Mouse (Mus musculus) layer of hippocampus, postnatal 25 days (tissue): ENCODE measurements around the gene Ric8b. TPM values are rescaled to one million over a fixed set of nuclear protein-coding genes. Genes with fewer than 3 reads are reported as not detected.

ENCODE experiments used
- DNase-seq, 2 experiments: peaks; one replicate each; pipeline ENCODE4 v3.0.0; 2022; ENCODE audit warnings: mixed read lengths in 2 of 2, low spot score in 1 of 2; ENCODE audit errors: extremely low spot score in 1 of 2
- total RNA-seq, 2 experiments: library from RNA; stranded (reverse); gene quantifications; 2 replicates each; pipeline ENCODE4 v1.2.3; 2021

Gene Ric8b
- total RNA-seq, 2 experiments from 2014 or later = 35.4 to 41.0 TPM

DNA sequence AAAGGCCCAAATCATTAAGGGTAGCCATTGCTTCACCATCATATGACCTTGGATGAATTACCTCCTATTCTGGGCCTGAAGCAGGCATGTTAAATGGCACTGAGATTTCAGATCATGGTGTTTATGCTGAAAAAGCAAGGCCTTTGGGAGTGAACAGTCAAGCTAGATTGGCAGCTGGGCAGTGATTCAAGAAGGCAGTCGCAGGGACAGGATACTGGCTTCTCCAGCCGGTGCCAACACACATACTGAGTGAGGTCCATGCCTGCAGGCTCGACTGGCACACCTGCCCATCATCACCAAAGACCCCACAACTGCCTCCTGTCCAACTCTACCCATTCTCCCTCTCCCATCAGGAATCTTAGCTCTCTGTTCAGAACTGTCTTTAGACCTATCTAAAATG, 8.9 kb upstream of the Ric8b start:
- DNase-seq = no peak

DNA sequence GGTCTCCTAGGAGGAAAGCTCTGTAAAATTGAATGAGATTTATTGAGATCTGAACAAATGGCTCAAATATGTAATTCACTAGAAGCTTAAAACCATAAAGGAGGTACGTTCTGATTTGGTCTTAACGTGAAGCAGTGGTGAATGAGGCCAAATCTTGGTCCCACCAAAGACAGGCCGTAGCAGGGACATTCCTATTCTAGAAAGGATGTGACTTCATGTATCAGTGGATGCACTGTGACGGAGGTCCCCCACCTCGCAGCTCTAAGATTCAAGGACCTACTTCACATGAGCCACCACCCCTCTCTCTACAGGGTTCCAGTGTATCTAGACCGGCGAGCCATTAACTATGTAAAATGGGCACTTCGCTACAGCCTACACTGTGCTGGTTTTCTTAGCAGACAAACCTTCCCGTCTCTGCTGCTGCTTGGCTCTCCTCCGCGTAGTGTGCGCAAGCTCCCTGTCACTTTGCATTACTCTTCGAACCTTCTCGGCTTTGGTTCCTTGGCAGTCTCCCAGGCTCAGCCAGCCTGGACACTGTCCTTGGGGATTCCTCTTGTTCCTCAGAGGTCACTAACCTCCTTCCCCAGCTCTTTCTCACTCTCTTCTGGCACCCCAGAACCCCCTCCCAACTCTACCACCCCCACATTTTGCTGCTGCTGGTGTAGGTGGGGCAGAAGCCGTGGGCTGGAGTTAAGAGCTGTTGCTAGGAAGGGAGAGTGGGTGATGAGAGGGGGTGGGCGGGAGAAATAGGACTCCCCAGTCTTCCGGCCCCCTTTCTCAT, 8.2 kb upstream of the Ric8b start:
- DNase-seq = peak in 1 of 2 experiments; percentile 11

DNA sequence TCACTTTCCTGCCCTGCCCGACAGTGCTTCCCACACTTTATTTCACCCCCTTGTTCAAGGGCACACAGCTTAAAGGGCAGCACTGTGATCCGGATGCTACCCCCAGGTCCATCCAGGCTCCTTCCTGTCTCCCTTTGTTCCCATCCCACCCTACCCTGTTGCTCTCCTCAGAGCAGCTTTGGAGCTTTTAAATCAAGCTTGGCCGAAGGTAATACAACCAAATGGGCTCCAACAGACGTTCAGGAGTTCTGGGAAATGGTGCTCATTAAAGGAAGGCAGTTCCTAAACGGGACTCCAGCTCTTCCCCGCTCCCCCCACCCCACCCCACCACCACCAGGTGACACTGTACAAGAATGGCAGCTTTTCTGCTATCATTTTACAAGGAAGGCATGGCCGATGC, 7.2 kb upstream of the Ric8b start:
- no peak for DNase-seq

DNA sequence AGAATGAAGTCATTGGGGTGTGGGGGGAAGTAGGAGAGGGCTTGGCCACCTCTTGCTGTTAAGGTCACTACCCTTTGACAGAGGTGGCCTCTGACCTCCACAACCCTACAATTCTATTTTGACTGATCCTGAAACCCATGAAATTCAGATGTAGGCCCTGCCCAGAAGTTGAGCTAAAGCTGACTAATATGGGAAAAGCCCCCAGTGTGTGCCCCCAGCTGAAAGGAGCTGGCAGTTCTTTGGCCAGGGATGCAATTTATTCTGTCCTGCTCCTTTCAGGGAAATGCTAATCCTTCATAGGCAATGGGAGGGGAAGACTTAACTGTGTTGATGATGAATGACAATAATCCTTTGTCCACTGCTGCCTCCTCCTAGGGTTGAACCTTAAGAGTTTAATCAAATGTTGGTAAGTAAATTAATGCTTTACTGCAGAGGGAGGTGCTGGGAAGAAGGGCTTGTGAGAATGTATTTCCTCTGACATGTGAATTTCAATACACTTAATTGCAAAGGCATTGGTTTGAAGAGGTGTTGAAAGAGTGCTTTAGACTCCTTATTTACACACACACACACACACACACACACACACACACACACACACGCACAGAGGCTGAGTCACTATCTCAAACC, 6.5 kb upstream of the Ric8b start:
- DNase-seq = no peak

DNA sequence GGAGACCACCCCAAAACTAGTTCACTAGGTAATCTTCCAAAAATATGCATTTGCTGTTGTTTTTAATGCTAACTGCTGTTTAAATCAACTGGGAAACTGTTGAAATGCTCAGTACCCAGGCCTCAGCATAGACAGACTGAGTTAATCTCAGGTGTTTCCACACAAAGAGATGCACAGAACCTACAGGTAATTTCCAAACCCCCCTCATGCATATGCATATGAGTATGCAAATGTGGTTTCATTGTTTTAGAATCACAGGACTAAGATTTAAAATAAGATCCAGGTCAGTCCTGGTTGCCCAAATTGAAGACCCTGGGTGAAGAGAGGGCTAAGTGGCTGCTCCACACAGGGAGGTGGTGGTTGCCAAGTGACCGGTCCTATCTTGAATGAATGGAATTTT, 4.3 kb upstream of the Ric8b start:
- no peak for DNase-seq

DNA sequence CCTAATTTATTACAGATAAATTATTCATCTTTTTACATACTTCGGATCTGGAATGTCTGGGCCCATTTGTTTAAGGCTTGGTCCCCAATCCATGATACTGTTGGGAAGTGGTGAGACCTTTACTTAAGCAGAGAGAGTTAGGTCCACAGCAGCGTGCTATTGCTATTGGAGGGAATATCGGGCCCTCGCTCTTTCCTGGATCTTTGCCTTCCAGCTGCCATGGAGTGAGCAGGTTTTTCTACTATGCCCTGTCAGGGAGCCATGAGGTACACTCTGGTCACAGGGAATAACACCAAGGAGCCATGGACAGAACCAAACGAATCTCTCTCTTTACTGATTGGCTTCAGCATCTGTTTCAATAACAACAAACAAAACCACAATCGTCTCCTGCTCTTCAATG, 1.9 kb upstream of the Ric8b start:
- DNase-seq = no peak

DNA sequence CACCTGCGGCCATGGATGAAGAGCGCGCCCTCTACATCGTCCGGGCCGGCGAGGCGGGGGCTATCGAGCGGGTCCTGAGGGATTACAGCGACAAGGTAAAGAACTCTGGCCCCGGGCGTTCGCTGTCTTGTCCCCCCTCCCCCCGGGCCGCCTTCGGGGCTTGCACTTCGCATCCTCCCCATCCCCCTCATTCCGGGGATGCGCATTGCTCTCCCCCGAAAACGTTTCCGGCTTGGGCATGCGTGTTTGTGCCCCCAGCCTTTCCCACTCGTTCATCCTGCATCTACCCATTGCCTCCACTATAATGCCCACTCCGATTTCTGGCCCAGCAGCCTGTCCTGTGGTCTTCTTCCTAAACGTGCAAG, 297 bp downstream of the Ric8b start:
- DNase-seq = peak in 1 of 2 experiments; percentile 46

DNA sequence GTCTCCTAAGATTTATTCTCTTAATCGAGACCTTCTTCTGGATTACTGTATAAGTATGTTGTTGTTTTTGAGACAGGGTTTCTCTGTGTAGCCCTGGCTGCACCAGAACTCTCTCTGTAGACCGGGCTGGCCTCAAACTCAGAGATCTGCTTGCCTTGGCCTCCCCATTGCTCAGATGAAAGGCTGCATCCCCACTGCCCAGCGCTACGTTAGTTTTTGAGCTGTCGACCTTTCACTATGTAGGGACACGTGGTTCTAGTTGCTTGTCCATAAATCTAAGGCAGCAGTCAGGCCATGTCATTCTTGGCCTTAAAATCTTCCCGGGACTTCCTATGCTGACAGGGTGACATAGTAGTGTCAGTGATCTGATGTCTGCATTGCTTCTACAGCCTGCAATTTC, 8.9 kb downstream of the Ric8b start:
- no peak for DNase-seq

DNA sequence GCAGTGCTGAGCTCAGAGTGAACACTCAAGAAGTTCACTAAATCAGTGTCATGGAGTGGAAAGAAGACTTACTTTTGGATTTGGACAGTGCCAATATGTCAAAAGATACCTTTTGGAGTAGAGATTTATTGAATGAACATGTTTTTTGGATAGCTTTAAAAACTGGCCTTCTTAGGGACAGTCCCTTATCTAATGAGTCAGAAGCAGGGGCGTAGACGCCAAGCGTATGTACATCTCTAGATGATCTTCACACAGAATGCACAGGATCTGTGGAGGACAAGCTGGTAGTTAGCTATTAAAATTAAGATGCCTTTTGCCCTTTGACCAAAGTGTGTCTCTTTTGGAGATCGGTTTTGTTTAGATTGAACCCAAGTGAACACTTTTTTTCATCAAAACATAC, 9.5 kb downstream of the Ric8b start:
- no peak for DNase-seq

DNA sequence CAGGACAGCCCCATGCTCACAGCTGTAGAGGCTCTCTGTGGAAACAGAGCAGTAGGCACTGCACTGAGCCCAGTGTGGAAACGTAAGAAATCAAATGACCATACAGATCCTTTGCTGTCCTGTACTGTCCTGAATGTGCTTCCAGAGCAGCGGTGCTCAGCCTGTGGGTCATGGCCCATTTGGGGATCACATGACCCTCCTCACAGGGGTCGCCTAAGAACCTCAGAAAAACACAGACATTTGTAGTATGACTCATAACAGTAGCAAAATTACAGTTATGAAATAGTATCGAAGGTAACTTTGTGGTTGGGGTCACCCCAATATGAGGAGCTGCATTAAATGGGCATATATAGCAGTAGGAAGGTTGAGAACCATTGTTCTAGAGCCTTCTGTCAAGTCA, 11.0 kb downstream of the Ric8b start:
- DNase-seq = no peak

DNA sequence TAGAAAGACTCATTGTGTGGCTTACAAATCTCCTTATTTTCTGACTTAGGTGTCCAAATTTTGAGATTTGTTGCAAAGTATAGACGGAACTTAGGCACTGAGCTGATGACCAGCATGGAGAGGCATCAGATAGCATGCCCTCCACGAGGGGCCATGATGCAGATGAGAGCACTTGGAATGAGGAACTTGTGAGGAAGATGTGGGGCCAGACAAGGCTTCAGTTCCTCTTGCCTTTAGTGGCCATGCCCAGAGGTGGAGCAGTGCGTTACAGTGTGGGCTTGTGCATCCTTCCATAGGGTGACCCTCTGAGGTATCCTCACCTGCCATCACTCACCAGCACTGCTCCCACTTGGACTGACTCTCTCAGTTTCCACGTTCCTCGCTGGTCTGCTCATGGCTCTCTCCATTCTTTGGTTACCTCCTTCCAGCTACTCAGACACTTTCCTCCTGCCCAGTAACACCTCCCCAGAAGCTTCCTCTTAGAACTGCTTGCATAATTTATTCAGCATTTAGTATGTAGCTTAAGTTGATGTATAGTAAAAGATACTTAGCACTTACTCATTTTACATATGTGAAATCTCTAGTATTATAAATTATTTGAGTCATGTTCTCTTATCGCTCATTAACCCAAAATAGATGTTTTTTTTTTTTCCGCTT, 18.3 kb downstream of the Ric8b start:
- no peak for DNase-seq

DNA sequence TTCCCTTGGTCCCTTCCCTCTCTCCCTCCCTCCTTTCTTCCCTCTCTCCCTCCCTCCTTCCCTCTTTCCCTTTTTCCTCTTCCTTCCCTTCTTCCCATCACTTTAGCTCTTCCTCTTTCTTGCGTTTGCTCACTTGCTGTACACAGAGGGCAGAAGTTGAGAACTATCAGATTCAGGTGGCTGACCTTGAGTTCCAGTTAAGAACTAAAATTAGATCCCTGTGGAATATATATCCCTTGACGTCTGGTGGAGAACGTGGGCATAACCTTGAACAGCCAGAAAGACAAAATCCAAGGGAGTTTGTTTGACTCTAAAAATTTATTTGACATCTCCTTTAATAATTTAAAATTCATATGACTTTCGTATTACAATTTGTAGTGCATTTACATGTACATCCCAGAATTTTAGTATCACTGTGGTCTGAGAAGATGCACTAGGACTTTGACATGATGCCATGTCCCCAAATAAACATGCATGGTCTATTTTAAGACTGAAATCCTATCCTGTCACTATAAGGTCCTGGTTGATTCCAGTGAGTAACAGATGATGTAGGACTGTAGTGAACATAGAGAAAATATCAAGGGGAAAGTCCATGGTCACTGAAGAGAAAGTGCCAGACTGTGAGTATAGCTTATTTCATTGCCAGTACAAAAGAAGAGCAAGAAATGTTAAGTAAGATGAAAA, 19.6 kb downstream of the Ric8b start:
- no peak for DNase-seq

DNA sequence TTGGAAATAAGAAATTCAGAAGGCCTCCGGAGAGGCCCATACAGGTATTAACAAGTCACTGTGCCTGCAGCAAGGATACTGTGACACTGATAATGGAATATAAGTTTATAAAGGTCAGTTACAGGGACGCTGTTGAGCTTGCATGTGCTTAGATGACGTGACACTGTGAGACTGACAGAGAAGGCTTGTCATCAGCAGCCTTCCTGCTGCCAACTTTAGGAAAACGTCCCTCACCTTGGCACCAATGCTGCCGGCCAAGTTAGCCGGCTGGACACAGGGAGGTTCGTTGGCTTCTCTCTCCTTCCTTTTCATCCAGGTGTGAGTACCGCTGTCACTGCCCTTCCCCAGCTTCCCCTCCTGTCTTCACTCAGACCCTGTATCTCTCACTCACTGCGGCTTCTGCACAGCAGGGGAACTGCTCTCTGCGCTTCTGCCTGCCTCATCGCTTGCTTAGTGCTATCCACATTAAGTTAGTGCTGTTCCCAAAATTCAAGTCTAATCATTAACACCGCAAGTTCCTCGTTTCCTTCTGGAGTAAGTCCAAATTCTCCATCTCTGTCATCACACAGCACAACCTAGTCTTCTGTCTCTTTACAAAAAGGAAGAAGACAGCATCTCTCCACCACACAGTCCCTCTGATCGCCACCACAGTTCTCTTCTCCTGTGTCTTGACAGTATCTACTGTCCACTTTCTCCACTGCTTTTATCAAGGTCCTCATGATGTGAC, 20.8 kb downstream of the Ric8b start:
- DNase-seq = no peak

DNA sequence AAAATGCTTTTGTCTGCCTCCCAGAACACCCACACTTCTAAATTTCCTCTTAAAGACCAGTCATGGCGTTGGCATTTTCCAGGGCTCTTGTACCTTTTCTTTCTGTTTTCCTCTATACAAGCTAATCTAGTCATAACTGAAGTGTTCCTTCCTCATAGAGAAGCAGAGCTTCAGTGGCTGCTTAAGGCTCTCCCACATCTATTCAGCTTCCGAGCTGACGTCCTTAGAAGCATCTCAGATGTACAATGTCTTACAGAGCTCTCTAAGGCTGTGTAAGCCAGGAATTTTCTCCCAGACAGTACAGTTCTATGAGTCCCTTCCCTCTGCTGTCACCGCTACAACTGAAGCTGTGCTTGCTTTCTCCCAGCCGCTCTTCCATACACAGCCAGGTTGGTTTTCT, 21.5 kb downstream of the Ric8b start:
- no peak for DNase-seq

DNA sequence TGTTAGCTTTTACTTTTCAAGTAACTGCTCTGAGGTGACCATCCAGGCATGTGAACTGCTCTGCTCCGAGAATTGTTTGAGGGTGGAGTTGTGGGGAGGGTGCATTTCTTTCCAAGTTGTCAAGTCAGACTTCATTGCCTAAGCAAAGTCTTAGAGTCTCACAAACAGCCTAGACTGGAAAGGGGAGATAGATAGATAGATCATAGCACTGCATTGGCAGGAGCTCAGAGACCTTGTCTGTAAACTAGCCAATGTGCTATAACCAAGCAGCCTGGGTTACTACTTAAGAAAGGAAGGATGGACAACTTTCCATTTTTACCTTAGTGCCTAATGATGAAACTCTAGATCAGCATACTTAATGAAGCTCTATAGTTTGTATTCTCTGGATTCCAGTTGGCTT, 22.9 kb downstream of the Ric8b start:
- no peak for DNase-seq

DNA sequence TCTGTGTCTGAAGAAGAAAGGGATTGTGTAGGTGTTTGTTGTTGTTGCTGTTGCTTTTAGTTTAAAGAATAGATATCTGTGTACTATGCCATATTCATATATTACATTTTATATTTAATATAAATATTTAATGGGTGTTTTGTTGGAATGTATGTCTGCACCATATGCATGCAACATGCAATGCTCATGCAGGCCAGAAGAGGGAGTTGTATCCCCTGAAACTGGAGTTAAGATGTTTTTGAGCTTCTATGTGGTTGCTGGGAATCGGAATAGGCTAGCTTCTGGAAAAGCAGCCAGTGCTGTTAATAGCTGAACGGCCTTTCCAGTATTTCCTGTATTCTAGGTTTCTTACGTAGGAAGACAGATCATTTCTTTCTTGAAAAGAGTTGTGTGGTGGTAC, 28.3 kb downstream of the Ric8b start:
- no peak for DNase-seq

DNA sequence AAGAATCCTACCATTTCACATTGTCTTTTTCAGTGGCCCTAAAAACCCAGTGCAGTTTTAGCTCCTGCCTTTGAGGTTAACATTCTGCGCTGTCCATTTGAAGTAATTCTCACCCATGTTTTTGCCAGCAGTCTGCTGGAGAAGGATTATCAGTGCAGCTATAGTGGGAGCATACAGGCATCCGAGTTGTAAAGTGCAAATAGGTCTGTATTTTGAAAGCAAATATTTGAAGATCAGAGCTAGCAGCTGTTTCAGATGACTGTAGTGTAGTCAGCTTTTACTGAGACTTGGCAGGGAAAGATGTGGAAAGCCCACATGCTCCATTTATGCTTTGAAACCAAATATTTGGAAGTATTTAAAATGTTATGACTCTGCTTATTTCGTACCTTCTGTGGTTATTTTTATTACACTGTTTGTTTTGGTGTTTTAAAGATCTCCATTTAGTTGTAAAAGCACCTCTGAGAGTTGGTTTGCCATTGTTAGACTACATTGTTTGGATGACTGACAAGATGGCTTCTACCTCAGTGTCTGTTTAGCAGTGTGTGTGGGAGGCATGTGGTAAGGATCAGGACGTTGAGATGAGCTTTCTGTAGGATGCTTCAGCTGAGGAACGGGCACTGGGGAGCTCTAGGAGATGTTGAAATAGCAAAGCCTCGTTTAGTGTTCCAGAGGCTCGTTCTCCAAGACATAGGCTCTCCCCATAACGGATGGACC, 31.7 kb downstream of the Ric8b start:
- DNase-seq = no peak

DNA sequence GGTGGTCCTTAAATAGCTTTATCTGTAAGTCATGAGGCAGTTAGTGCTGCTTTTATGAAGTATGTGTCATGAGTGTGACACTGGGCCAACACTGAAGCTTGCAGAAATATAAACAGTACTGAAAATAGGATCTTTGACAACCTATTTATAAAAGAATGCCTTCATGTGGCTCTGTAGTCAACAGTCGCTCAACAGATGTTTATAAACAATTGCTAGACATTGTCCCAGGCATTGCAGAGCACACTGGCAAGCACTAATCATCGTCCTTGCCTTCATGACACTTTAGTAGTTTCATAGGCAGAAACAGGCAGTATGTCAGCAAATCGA, 32.2 kb downstream of the Ric8b start:
- no peak for DNase-seq

DNA sequence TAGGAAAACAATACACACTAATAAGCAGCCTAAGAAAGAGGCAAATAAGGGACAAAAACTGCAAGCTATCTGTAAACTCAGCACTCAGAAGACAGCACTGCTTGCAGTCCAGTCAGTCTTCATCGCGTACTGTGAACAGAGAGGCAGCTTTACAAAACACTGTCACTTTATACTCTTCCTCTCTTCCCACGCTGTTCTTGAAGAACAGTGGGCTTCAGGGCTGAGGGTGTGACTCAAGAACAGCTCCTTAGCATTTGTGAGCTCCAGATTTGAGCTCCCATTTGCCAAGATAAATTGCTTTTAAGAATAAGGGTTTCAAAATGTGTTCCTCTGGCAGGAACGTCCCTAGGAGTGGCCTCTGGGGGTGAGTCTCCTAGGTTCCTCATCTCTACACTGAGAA, 33.0 kb downstream of the Ric8b start:
- DNase-seq = no peak

DNA sequence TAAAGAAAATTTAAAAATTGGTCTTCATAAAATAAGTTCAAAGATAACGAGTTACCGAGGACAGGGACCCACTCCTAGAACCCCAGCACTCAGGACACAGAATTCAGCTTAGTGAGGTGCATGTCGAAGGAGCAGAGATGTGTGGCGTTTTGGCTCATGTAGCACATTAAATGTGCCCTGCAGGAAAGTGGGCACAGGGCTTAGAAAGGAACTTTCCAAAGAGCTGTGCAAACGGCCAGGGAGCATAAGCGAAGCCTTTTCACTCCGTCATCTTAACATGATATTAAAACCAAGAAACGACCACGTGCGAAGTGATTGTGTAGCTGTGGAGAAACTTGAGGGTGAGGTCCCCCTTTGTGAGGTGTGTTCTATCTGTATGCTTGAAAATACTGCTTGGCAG, 36.8 kb downstream of the Ric8b start:
- no peak for DNase-seq
